Mouse (Mus musculus) megakaryocyte-erythroid progenitor cell, adult 5 weeks (primary cell): ENCODE data around the gene Rasl12. TPM values are rescaled to one million over a fixed set of nuclear protein-coding genes. Genes with fewer than 3 reads are reported as not detected.

Experiments used
- polyA plus RNA-seq: library from polyadenylated mRNA; stranded (reverse); fragments of >175 nt; gene quantifications from 2 replicates; pipeline ENCODE4 v1.2.3, GENCODE M21; 2012

Gene Rasl12
- polyA plus RNA-seq: 0.13 and 0.40 TPM in 2 replicates

GRCm38 (mm10) chr9:65398279-65398678 is at the start of gene Rasl12:
Gene Rasl12, plus strand, starts transcription at chr9:65398506.

DNA sequence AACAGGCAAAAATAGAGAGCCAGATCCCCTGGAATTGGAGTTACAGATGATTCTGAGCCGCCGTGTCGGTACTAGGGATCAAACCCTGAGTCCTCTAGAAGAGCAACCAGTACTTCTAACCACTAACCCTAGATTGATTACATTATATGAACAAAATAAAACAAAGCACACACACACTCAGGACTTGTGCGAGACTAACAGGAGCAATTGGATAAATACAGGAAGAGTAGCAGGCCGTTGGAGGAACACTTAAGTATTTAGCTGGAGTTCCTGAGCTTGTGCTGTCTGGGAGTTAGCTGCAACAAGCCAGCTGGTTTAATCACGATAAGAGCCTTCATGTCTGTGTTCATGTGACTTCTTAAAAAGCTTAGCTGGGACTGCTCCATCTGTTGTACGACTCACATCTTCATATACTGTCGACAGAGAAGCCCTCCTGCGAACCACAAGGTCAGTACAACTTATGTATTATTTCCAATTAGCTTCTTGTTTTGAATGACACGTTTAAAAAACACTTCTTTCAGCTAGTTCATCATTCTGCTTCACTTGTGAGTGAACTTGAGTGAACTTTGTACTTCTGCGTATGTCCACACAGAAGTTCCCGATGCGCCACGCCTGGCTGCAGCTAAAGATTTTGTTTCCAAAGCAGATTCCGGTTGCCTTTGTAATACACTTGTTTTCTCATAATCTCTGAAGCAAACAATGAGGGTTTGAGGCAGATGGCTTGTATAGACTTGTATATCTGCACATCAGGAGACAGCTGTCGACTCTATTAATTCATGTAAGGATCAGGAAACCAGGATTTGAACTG is 37.5 kb upstream of the Rasl12 start, which contains the start of gene Ubap1l:
Ubap1l (plus strand) TSS at position 401 of the 808 bp plus-strand sequence.

GRCm38 (mm10) chr9:65391613-65391964 is 6.7 kb upstream of the Rasl12 start, which contains the start of gene Kbtbd13:
Gene Kbtbd13, minus strand, starts transcription at chr9:65391652.

DNA sequence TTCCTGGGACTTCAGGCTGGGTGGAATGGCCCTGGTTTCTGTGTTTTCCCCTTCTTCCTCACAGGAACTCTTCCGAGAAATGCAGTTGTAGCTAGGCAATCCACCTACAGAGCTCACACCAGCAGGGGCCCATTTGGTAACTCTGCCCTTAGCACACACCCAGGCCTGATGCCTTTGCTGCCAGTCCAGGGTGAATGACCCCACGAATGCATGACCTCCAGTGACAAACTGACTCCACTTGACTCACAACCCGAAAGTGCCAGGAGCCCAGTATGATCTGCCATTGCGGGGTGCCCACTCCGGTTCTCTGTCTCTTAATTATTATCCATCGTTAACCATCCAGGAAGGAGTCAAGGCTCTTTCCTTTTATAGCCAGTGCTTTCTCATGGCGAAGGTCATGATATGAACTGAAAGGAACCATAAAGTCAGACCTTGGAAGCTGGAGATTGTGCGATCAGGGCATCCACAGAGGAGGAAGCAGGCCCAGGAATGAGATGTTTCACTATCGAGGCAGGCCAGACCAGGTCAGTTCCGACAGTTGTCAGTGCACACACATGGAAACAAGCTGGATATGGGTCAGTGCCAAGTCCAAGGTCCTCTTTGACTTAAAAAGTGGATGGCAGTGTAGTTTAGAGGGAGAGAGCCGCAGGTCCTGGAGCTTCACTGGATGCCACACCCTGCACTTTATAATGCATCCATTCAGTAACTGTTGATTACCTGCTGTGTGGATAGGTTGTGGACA is 24.6 kb downstream of the Rasl12 start, which contains the start of gene Slc51b:
Slc51b (minus strand) TSS at position 196 of the 742 bp plus-strand sequence.

DNA sequence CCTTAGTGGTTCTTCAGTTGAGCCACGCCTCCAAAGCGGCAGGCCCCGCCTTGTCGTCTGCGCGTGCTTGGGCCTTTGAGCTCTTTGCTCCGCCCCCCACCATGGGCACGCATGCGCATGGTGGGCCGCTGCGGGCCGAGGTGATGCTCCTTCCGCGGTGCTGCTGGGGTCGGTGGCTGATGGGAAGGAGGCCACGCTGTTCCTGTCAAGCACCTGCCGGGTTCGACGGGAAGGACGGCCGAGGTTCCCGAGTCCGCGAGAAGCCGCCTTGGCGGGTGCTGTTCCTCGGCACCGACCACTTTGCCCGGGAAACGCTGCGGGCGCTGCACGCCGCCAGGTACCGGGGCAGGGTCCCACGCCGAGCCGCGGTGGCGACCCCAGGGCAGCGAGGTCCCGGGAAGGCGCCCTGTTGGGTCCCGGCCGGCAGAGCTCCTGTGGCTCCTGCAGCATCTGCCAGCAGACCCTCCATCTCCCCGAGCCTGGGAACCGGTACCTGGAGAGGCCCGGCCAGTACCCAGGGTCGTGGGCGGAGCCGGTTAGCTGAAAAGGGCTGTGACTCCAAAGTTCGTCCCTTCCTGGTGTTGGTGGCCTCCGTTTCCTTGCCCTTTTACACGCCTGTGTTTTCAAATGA is 37.5 kb downstream of the Rasl12 start, which contains the start of gene Mtfmt:
Mtfmt (plus strand) TSS at position 112 of the 631 bp plus-strand sequence.

GRCm38 (mm10) chr9:65460732-65461442 is 62.6 kb downstream of the Rasl12 start, which contains the start of gene Spg21:
Gene Spg21, plus strand, starts transcription at chr9:65460947.

Other genes starting within 250 kb of the Rasl12 start
- gene Parp16, start 203.2 kb upstream of the Rasl12 start, polyA plus RNA-seq: 5.2 and 6.4 TPM in 2 replicates
- gene Cilp, start 133.3 kb upstream of the Rasl12 start, polyA plus RNA-seq: not detected in 2 replicates
- 8.5 and 10.5 TPM in 2 replicates for gene Clpx, start 104.2 kb upstream of the Rasl12 start, polyA plus RNA-seq
- gene Pdcd7, start 52.4 kb upstream of the Rasl12 start, polyA plus RNA-seq: 34.2 and 42.0 TPM in 2 replicates
- 0.62 and 0.90 TPM in 2 replicates for gene Ubap1l, start 37.5 kb upstream of the Rasl12 start, polyA plus RNA-seq
- 0.02 and 0.04 TPM in 2 replicates for gene Kbtbd13, start 6.9 kb upstream of the Rasl12 start, polyA plus RNA-seq
- not detected in 2 replicates for gene Slc51b, start 24.4 kb downstream of the Rasl12 start, polyA plus RNA-seq
- 13.2 and 13.7 TPM in 2 replicates for gene Mtfmt, start 37.3 kb downstream of the Rasl12 start, polyA plus RNA-seq
- 34.1 and 45.9 TPM in 2 replicates for gene Spg21, start 62.4 kb downstream of the Rasl12 start, polyA plus RNA-seq
- gene Ankdd1a, start 121.7 kb downstream of the Rasl12 start, polyA plus RNA-seq: not detected in 2 replicates
- gene Plekho2, start 181.5 kb downstream of the Rasl12 start, polyA plus RNA-seq: 65.7 and 78.4 TPM in 2 replicates
- gene Pif1, start 188.7 kb downstream of the Rasl12 start, polyA plus RNA-seq: 5.4 and 7.8 TPM in 2 replicates
- 10.2 and 16.2 TPM in 2 replicates for gene Rbpms2, start 231.1 kb downstream of the Rasl12 start, polyA plus RNA-seq